Mouse (Mus musculus): ENCODE measurements around the gene 2310061I04Rik.
A peak's percentile ranks its signal among the peaks of the same experiment; 100 is the strongest.

Gene 2310061I04Rik

DNA sequence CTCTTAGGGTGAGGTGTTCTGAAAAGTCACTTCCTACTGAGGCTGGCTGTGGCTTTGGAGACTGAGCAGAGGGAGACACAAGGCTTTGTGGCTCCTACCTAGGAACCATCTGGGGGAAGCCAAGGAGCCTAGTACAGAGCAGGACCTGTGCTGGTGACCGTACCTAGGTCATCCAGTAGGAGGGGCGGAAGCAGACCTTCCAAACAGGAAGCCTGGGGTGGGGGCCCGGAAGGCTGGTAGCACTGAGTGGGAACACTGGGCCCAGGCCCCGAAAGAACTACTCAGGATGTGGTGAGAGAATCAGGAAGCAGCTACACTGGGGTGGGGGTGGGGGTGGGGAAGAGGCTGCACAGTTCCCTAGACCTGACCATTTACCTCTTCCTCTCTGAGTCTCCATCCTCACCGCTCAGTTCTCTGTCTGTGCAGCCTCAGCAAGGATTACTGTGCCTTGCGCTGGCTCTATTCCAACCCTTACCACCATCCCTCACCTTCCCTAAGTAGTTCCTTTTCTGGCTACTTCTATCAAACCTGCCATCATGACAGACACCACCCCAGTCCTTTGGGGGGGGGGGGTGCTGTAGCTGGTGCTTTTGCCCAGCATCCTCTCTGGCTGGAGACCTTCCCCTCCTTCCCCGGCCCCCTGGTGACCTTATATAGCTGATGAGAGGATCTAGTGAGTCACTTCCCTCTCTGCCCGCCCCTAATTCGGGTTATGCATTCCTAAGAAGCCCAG, 26.9 kb downstream of the 2310061I04Rik start:
- DNase-seq (ENCODE audit: low read depth): peak; percentile 90

DNA sequence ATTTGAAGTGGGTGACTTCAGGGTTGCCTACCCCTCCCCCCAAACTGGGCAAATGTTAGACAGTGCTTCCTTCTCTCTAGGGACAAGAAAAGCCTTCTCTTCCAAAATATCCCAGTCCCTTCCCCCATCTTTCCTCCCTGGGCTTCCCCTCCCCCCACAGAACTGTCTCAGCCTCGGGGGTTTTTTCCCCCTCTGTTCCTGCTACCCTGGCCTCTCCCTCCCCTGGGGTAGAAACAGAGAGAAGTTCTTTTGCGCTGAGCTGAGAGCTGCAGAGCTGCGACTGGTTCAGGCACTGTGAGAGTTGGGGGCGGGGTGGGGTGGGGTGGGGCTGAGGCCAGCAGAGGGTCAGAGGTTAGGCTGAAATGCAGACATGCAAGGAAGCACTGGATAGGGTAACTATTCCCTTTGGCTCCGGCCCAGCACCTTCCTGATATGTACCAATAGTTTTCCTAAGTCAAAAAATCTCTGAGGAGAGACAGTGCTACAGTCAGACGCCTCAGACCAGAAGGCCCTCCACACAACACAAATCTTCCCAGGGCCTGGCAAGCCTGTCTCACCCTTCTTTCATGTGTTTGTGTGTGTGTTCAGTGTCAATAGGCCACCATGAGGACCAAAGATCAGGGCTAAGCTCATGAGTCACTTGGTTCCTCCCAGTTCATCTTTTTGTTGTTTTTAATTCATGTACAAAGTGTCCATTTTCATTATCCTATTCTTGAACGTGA, 27.7 kb downstream of the 2310061I04Rik start:
- peak; percentile 85 for DNase-seq (ENCODE audit: low read depth)

DNA sequence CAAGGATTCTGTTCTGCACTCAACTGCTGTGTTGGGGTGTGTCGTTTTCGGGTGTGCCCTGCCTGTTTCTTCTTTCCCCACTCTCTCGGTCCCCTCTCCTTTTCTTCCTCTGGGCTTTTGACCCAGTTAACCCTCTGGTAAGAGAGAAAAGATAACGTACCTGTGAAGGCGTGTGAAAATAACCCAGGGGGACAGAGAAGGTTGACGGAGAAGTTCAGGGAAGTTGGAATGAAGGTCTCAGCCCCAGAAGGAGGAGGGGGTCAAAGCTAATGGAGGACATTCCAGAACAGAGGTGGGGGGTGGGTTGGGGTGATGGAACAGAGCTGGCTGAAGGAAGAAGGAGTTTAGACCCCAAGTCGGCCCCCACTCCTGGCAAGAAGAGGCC, 28.3 kb downstream of the 2310061I04Rik start:
- no peak for DNase-seq (ENCODE audit: low read depth)

DNA sequence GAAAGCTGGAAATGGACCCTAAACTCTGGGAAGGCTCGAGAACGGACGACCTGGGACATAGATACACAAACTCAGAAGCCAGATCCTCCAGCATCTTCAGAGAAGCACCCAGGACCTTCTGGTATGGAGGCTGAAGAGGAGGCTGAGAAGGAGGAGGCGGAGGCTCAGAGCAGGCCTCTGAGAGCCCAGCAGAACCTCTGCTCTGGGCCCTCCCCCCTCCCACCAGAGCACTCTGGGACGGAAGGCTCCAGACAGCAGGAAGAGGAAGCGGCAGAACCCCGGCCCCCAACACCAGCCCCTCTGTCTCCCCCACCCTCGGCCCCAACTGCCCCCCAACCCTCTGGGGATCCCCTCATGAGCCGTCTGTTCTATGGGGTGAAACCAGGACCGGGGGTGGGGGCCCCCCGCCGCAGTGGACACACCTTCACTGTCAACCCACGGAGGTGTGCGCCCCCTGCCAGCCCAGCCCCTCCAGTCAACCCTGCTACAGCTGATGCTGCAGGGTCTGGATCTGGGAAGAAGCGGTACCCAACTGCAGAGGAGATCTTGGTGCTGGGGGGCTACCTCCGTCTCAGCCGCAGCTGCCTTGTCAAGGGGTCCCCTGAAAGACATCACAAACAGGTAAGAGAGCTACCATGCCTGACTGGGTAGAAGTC, 28.9 kb downstream of the 2310061I04Rik start:
- peak; percentile 69 for DNase-seq (ENCODE audit: low read depth)

DNA sequence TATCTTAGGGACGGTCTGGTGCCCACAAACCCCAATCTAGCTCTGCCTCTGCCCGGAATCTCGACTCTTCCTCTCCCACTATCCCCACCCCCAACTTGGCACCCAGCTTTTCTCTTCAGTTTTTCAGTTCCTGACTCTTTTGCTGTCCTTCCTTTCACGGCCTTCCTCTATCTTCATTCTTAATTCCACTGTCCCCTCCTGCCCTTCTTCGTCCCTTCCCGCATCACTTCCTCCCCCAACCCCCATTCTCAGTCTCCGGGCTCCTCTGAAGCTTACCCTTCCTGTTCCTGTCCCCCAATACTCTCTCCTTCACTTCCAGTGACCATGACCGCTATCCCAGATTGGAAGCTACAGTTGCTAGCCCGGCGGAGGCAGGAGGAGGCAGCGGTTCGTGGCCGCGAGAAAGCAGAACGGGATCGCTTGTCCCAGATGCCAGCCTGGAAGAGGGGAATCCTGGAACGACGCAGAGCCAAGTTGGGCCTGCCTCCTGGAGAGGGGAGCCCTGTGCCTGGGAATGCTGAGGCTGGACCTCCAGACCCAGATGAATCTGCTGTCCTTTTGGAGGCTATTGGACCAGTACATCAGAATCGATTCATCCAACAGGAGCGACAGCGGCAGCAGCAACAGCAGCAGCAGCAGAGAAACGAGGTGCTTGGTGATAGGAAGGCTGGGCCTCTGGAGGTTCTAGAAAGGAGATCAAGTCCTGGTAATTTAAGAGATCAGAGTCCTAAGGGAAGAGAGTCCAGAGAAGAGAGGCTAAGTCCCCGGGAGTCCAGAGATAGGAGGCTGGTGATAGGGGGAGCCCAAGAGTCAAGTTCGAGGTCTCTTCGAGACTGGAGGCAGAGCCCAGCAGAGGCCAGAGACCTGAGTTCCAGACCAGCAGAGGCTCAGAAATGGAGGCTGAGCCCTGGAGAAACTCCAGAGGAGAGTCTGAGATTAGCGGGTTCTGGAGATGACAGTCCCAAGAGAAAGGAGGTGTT, 30.0 kb downstream of the 2310061I04Rik start:
- DNase-seq (ENCODE audit: low read depth): peak; percentile 80

DNA sequence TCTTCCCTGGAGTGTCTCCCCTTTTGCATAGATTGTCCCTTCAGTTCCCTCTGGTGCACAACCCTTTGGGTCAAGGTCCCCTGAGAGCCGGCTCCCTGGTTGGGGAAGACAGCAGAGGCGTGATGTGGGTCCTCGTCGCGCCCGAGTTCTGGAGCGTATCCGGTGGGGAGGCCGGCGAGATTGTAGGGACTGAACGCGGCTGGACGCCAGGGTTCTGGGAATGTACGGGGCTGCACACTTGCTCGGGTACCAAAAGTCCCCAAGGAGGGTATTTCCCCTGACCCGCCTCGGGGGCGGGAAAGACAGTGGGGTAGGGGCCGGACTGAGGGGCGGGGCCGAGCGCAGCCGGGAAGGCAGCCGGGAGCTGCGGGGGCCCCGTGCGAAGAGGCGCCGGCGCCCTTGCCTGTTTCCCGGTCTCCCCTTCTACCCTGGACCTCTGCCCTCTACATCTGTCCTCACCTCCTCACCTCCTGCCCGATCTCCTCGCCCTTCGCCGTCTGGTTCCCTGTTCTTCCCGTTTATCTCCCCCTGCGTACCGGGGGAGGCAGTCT, 30.9 kb downstream of the 2310061I04Rik start:
- DNase-seq (ENCODE audit: low read depth): peak; percentile 80

DNA sequence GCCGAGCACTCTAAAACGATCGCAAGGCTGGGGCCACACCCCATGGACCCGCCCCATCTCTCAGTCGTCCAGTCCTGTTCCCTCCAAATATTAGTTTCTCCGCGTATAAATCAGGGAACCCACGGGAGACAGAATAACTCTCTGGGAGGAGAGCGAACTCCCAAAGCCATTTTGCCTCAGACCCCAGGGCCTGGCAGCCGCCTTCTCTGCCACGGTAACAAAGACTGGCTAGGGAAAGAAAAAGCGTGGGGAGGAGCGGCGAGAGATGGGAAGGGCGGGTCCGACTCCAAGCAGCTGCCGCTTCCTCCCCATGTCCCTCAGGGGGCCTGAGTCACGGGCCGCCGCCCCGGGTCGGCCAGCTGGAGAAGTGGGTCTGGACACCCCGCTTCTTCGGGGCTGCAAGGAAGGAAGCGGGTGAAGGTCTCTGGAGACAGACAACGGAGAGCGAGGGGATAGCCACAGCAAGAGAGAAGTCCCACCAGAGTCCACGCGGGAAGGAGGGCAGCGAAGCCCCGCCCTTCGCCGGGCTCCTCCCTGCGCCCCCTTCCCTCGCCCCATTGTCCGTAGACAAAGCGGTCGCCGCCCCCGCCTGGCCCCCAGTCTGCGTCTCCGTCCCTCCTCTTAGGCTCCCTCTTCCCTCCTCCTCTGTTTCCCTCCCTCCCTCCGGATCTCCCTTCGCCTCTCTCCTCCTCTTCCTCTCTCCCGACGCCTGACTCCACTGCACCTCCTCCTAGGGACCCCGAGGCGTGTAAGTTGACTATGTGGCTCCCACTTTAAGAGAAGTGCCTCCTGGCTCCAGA, 31.6 kb downstream of the 2310061I04Rik start, which contains the start of gene Ppp1r18:
Ppp1r18 (plus strand) TSS at position 113 of the 800 bp plus-strand sequence.
- peak; percentile 88 for DNase-seq (ENCODE audit: low read depth)

DNA sequence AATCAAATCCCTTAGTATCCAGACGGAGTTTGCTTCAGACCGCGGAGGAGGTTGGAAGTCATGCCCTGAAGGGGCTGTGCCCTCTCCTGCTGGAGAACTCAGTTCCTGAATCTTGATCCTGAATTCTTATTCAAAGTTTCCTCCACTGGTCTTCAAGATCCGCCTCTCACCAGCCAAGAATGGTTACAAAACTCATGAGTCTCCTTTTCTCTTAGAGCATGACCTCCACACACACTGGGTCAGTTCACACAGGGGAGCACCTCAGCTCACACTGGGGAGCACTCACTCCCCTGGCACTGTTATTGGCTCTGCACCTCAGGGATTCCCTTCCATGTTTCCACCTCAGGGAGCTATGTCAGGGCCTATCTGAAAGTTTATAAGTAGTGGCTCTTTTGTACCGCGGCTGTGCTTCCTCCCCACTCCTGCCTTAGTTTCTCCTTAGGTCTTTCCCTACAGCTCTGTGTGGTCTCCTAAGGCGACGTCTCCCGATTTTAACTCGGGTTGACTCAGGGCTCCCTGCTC, 32.3 kb downstream of the 2310061I04Rik start:
- peak; percentile 48 for DNase-seq (ENCODE audit: low read depth)

DNA sequence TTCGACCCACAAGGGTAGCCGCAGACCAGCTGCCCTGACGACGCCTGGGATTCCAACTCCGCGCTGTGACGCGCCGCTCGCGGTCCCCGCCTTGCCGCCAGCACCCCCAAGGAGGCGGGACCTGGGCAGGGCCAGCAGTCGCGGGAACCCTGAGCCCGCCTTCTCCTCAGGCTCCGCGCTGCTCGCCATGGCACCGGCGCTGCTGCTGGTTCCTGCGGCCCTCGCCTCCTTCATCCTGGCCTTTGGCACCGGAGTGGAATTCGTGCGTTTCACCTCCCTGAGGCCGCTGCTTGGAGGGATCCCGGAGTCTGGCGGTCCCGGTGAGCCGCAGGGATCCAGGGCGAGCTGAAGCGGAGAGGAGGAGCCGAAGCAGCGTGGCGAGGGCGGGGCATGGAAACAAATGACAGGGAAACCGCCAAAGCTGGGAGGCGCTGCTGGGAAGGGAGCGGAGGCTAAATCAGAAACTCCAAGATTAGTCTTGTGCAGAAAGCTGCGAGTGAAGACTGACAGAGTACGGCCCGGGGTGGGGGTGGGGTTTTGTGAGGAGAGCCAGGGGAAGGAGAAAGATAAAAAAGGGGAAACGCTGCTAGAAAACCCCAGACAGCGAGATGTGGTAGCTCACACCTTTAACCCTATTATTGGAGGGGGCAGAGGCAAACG, 35.9 kb downstream of the 2310061I04Rik start, which contains the start of gene Nrm:
Nrm (plus strand) TSS at position 121 of the 660 bp plus-strand sequence.
- DNase-seq (ENCODE audit: low read depth): peak; percentile 95

DNA sequence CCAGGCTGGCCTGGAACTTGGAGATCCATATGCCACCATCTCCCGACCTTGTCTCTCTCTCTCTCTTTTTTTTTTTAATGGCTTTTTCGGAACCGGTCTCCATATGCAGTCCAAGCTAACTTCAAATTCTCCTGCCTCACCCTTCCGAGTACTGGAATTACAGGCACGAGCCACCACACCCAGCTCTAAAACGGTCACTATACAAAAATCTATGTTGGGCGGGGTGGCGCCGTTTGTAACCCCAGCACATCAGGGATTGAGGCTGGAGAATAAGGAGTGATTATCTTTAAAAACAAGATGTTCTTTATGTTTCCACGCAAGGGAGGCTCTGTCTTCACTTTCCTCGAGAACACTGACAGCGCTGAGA, 36.4 kb downstream of the 2310061I04Rik start:
- no peak for DNase-seq (ENCODE audit: low read depth)

DNA sequence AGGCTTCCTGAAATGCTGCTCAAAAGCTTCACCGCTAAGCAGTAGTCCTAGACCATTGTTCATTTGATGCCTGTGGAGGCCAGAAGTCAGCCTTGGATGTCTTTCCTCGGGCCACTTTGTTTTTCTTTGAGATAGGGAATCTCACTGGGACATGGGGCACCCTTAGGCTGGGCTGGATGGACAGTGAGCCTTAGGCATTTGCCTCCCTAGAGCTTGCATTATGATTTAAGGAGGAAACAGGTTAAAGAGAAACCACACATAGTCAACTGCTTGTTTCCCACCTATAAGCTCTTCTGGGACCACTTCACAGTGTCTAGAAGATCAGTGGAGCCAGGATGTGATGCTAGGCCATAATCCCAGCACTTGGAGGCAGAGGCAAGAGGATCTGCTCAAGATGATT, 37.4 kb downstream of the 2310061I04Rik start:
- DNase-seq (ENCODE audit: low read depth): no peak

DNA sequence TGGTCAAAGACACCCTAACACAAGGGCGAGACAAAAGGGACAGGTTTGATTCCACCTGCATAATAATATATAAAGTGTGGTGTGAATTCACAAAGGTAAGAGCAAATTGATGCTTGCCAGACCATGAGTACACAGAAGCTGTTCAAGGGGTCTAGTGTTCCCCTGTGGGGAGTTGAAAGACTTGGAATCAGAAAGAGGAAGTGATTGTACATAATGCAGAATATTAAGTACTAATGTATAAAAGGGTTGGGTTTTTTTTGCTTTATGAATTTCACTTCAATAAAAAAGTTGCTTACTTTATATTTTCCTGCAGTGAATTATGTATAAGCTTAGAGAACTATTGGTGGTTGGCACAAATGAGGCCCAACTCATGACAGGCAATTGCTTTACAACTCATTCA, 37.9 kb downstream of the 2310061I04Rik start:
- DNase-seq (ENCODE audit: low read depth): no peak

DNA sequence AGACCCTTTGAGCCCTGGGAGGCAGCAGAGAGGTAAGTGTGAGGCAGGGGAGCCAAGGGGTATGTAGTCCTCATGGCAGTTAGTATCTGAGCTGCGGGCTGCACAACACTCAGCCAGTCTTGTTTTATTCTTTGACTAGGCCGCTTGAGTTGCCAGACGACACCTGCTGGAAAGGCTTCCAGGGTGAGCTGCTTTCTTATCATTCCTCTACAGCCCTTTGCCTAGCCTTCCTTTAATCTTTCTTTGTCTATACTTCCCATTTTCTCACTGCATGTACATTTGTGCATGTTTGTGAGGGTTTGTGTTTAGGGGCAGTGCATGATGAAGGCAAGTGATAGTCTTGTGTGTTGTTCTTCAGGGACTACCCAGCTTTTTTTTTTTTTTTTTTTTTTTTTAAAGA, 46.3 kb downstream of the 2310061I04Rik start:
- no peak for DNase-seq (ENCODE audit: low read depth)

DNA sequence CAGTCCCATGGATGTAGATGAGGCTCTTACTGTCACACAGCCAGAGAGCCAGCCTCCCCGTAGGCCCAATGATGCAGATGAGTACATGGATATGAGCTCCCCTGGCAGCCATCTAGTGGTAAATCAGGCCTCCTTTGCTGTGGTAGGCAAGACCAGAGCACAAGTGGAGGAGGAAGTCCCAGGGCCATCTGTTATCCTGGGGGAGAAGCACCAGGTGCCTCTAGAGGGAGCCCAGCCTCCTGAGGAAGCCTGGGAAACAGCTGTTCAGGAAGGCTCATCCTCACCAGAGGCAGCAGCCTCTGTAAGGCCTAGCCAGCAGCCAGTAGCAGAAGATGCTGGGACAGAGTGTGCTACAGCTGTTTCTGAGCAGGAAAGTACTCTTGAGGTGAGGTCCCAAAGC, 49.1 kb downstream of the 2310061I04Rik start:
- peak; percentile 43 for DNase-seq (ENCODE audit: low read depth)

DNA sequence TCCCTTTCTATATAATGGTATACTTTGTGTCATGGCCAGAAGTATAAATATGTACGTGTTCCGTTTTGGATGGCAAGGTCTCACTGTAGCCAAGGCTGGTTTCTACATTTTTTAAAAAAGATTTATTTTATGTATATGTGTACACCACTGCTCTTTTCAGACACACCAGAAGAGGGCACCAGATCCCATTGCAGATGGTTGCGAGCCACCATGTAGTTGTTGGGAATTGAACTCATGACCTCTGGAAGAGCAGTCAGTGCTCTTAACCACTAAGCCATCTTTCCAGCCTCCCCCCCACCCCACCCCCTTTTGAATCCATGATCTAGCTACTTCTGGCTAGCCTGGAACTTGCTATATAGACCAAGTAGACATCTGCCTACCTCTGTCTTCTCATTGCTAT, 53.7 kb downstream of the 2310061I04Rik start:
- DNase-seq (ENCODE audit: low read depth): peak; percentile 42

All from NIH3T3 (cell line).